Mouse (Mus musculus) intestine, postnatal 0 days (tissue): ENCODE data around the gene Ganc. TPM values are rescaled to one million over a fixed set of nuclear protein-coding genes. Genes with fewer than 3 reads are reported as not detected.

Source experiments
- ATAC-seq: fragments of 200-750 bp; cut with Nextera tagmentation; 2 replicates; pipeline ENCODE4 v1.8.0; 2017; ENCODE audit warnings: mild to moderate bottlenecking, moderate TSS enrichment, moderate library complexity
- H3K27ac ChIP-seq: fragments of 300-500 bp; sonication (generic); 2 replicates; pipeline ENCODE4 v1.5.1; 2014; ENCODE audit warnings: mild to moderate bottlenecking, low read depth, low read length, moderate library complexity
- H3K27me3 ChIP-seq: fragments of 300-500 bp; sonication (generic); replicated peaks from 2 replicates; pipeline ENCODE4 v1.6.1; 2014; ENCODE audit warnings: low read length, mixed read lengths; ENCODE audit not compliant: control insufficient read depth, insufficient read depth
- H3K36me3 ChIP-seq: fragments of 300-500 bp; sonication (generic); 2 replicates; pipeline ENCODE4 v1.6.1; 2014; ENCODE audit warnings: mild to moderate bottlenecking, moderate library complexity; ENCODE audit not compliant: control insufficient read depth, insufficient read depth
- H3K4me1 ChIP-seq: fragments of 300-500 bp; sonication (generic); replicated peaks from 2 replicates; pipeline ENCODE4 v1.6.1; 2014; ENCODE audit warnings: antibody characterized with exemption, low read length, mixed read lengths; ENCODE audit not compliant: control insufficient read depth, insufficient read depth
- H3K4me2 ChIP-seq: fragments of 300-500 bp; sonication (generic); replicated peaks from 2 replicates; pipeline ENCODE4 v1.6.1; 2014; ENCODE audit warnings: low read depth, mild to moderate bottlenecking, moderate library complexity
- H3K4me3 ChIP-seq: fragments of 300-500 bp; sonication (generic); 2 replicates; pipeline ENCODE4 v1.5.1; 2014; ENCODE audit warnings: low read depth, low read length
- H3K9ac ChIP-seq: fragments of 300-500 bp; sonication (generic); 2 replicates; pipeline ENCODE4 v1.6.1; 2014; ENCODE audit warnings: mild to moderate bottlenecking, low read depth, low read length
- H3K9me3 ChIP-seq: fragments of 300-500 bp; sonication (generic); 2 replicates; pipeline ENCODE4 v1.6.1; 2016; ENCODE audit warnings: mixed run types; ENCODE audit not compliant: control insufficient read depth
- CTCF ChIP-seq: sonication (generic); IDR thresholded peaks from 2 replicates; pipeline ENCODE4 v1.5.1; 2016; ENCODE audit warnings: low read depth, mild to moderate bottlenecking, control low read depth, antibody characterized with exemption, moderate library complexity
- WGBS: fragments of 180-500 bp; shearing (Covaris S2); extraction: QIAGEN DNeasy Blood & Tissue Kit; methylation state at CpG from one replicate; pipeline ENCODE4 v1.1.7; 2014; 5-methylcytosine and 5-hydroxymethylcytosine counted together
- polyA plus RNA-seq: library from polyadenylated mRNA; unstranded; fragments of >200 nt; fragmentation: Nextera tagmentation; extraction: Ambion mirVana; gene quantifications from 2 replicates; pipeline ENCODE4 v1.2.1, GENCODE M21; 2015

The Ganc gene
- polyA plus RNA-seq, 1 experiment from 2014 or later: 9.0 TPM

- Histone ChIP-seq H3K4me2 (peak within 1 kb of the TSS; percentile 90), H3K4me3 (peak within 1 kb of the TSS; percentile 95), H3K27me3 (no peaks in the 10 kb centered on the region), H3K27ac (peak within 1 kb of the TSS; percentile 97), H3K4me1 (0 out of 2 replicates have a peak, but pooled peaks cover 4% of the 10 kb centered on the region), H3K36me3 (peaks cover 6% of the 10 kb centered on the region; the same call in 1 of the 2 replicates), H3K9ac (peak within 1 kb of the TSS; percentile 85), H3K9me3 (no peaks in the 10 kb centered on the region)
- no peak for TF ChIP-seq CTCF
- ATAC-seq: peak; percentile 98
- 0% methylated on average over 34 of the region's 34 CpGs for WGBS
These were observed 508 bp downstream of the Ganc start, which contains the start of gene Tmem87a for GRCm38 (mm10) chr2:120403986-120404822. Gene Tmem87a (minus strand): TSS chr2:120404113.

DNA sequence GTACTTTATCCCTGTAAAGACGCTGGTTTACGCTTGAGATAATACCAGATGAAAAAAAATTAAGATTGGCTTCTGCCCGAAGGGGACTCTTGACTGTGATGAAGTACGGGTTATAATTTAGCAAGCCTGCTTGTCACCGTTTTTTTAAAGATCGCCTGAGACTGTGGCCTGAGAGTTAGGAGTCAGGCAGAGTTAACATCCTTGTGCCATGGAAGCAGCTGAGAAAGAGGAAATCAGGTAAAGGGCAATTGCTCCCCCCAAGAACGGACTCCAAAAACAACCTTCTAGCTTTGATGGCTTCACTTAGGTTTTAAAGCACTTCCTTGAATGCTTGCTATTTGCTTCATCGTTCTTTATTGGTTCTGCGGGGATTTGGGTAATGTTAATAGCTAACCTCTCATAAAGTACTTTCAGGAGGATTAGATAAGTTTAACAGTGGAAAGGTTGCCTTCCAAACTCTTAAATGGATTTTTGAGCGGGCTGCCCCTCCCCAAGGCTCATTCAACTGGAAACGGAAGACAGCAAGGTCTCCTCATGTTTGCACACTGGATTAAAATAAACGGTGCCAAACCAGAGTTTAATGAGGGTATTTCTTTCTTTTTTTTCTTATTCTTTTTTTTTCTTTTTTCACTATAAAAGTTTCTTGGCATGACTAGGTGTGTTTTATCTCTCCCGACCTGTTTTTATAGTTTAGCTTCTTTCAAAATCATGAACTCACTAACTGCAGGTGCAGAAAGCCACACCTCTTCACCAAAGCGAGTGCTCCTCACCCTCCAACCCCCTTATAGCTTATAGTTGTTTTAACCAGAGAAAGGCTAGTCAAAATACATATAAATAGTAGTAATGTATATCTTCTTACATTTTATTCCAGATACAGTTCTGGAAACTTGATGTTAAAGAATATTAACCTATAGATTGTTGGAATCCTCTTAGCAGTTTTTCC is 1.4 kb downstream of the Ganc start:
- Histone ChIP-seq H3K9ac (peak overlapping the region; percentile 85), H3K27me3 (no peaks in the 10 kb centered on the region), H3K4me1 (0 out of 2 replicates have a peak, but pooled peaks cover 4% of the 10 kb centered on the region), H3K4me2 (peak overlapping the region; percentile 90), H3K9me3 (no peaks in the 10 kb centered on the region), H3K27ac (peak overlapping the region; percentile 97), H3K36me3 (peaks cover 6% of the 10 kb centered on the region; the same call in 1 of the 2 replicates), H3K4me3 (peak overlapping the region; percentile 95)
- no peak for TF ChIP-seq CTCF
- 11% methylated on average over 14 of the region's 14 CpGs for WGBS
- ATAC-seq: no peak

DNA sequence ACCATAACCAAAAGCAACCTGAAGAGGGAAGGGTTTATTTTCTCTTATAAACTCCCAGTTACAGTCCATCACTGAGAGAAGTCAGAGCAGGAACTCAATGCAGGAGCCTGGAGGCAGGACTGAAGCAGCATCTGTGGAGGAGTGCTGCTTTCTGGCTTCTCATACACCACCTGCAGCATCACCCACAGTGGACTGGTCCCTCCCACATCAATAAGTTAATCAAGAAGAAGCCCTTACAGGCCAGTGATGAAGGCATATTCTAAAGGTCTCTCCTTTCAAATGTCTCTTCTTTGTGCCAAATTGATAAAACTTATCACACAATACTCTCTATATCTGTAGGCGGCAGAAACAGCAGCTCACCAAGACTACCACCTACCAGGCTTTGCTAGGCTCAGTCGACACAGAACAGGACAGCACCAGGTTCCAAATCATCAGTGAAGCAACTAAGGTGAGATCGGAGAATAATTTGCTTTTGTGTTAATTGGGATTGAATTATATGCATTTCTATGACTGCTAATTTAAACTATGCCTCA is 7.5 kb downstream of the Ganc start:
- Histone ChIP-seq H3K27me3 (no peaks in the 10 kb centered on the region), H3K9ac (no peak overlapping the region), H3K36me3 (no peaks in the 10 kb centered on the region), H3K4me2 (no peak overlapping the region), H3K27ac (no peak overlapping the region), H3K4me3 (no peak overlapping the region), H3K4me1 (no peaks in the 10 kb centered on the region), H3K9me3 (no peaks in the 10 kb centered on the region)
- WGBS: 89% methylated on average over 3 of the region's 3 CpGs
- no peak for TF ChIP-seq CTCF
- no peak for ATAC-seq

GRCm38 (mm10) chr2:120414113-120414512 is 10.4 kb downstream of the Ganc start:
- Histone ChIP-seq H3K4me2 (no peak overlapping the region), H3K9ac (no peak overlapping the region), H3K27me3 (no peaks in the 10 kb centered on the region), H3K4me3 (no peak overlapping the region), H3K4me1 (no peaks in the 10 kb centered on the region), H3K27ac (no peak overlapping the region), H3K9me3 (no peaks in the 10 kb centered on the region), H3K36me3 (no peaks in the 10 kb centered on the region)
- no peak for ATAC-seq
- no peak for TF ChIP-seq CTCF

DNA sequence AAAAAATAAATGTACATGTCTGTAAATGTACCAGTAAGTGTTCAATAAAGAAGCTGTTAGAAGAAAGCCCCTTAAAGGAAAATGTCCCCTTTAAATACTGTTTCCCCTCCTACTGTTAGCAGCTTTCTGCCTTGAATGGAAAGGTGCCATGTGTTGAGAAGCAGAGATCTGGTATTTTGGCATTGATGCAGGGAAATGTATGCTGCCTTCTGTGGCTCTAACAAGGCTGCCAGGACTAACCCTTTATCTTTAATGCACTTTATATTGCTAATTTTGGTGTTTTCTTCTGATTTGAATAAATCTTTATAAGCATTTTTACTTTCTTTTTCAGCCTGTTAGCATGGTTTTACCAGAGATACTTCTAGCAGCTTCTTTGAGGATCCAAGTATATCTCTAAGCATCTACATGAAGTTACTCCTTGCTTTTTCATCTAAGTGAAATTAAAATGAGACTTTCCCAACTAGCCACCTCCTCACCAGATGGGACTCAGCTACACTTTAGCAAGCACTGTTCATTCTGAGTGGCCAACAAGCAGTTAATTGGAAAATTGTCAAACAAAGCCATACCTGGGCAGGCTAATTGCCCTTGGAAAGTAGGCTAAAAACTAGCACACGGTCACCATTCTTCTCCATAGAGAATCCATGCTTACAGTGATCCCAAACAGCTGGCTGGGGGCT is 11.2 kb downstream of the Ganc start:
- WGBS: 68% methylated on average over 1 of the region's 1 CpGs
- H3K4me2 ChIP-seq: no peak overlapping the region
- ATAC-seq: no peak
- no peak overlapping the region for H3K27ac ChIP-seq
- H3K27me3 ChIP-seq: no peaks in the 10 kb centered on the region
- H3K9ac ChIP-seq: no peak overlapping the region
- no peak for TF ChIP-seq CTCF
- H3K36me3 ChIP-seq: no peaks in the 10 kb centered on the region
- H3K4me1 ChIP-seq: no peaks in the 10 kb centered on the region
- no peaks in the 10 kb centered on the region for H3K9me3 ChIP-seq
- H3K4me3 ChIP-seq: no peak overlapping the region
